Mouse (Mus musculus) gastrocnemius, postnatal 36 days (tissue): ENCODE results near the gene Ptprm. TPM values are rescaled to one million over a fixed set of nuclear protein-coding genes. Genes with fewer than 3 reads are reported as not detected.

Experiments used
- DNase-seq, 2 experiments: peaks; one replicate each; pipeline ENCODE4 v3.0.0; 2022
- intact Hi-C: fragments of 180-260 bp; cut with DNase I; formaldehyde crosslinking; loops from one replicate; pipeline ENCODE4 v1.15.1; 2025
- total RNA-seq, 2 experiments: library from RNA; stranded (reverse); gene quantifications; 2 replicates each; pipeline ENCODE4 v1.2.3; 2021

Gene Ptprm
- total RNA-seq, 2 experiments from 2014 or later = 19.9 to 22.4 TPM

- intact Hi-C loops = no loop called here
- DNase-seq = peak in 1 of 2 experiments; percentile 6
These were observed 112.1 kb downstream of the Ptprm start for GRCm38 (mm10) chr17:67241951-67242773.

DNA sequence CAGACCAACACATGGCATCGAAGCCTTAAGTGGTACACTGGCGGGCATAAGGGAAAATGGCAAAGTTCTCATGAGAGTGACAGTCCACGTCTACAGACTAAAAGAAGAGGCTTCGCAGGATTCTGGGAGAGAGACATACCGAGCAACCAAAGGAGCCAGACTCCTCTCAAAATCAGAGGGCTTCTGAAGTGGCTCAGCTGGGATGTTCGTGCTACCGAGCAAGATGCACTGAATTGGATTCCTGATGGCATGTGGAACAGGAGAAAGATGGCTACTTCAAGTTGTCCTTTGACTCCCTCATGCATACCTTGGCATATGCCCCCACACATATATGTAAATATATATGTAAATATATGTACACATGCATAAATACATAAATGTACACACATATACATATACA lies 115.4 kb downstream of the Ptprm start:
- no peak for DNase-seq
- intact Hi-C loops = no loop called here

- intact Hi-C loops = no loop called here
- no peak for DNase-seq
These were observed 116.8 kb downstream of the Ptprm start for GRCm38 (mm10) chr17:67237407-67237806.

DNA sequence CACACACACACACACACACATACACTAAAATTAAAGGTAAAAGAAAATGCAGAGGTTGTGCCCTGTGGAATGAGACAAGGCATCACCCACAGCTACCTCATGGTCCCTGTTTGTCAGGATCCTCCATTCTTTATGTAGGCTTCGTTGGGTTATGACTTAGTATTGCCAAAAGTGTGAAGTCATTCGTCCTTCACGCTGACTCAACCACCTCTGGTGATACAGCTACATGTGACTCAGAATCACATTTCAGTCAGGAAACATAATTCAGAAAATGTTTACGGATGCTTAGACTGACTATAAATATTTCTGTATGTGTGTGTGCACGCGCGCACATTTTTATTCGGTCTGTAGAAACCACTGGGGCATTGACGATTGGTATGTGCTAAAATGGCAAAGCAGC lies 121.2 kb downstream of the Ptprm start:
- intact Hi-C loops = no loop called here
- DNase-seq = no peak

GRCm38 (mm10) chr17:67226991-67227390 lies 127.3 kb downstream of the Ptprm start:
- DNase-seq = no peak
- intact Hi-C loops = no loop called here

DNA sequence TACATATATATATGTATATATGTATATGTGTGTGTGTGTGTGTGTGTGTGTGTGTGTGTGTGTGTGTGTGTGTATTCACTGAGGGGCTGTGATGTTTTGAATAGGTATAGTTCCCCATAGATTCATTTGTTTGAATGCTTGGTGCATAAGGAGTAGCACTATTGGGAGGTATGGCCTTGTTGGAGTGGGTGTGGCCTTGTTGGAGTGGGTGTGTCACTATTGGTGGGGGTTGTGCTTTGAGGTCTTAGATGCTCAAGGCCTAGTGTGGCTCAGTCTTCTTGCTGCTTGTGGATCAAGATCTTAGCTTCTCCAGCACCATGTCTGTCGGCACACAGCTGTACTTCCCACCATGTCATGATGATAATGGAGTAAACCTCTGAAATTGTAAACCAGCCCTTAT lies 138.9 kb downstream of the Ptprm start:
- no peak for DNase-seq
- intact Hi-C loops = no loop called here

DNA sequence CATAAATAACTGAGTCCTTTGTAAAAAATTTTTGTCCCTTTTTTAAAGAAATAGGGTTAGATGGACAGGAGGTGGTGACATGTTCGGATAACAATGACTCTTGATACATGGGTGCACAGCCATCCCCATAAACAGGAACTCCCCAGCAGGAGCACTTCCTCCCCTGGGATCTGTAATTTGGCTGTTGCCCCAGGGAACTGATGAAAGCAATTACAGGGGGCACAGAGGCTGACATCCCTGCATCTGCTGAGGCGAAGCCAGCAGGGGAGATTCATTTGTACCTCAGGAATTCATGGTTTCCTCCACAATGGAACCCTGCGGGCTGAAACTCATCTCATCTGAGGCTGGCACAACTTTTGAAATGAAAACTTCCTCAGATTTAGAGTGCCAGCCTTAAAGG lies 140.5 kb downstream of the Ptprm start:
- intact Hi-C loops = no loop called here
- no peak for DNase-seq

DNA sequence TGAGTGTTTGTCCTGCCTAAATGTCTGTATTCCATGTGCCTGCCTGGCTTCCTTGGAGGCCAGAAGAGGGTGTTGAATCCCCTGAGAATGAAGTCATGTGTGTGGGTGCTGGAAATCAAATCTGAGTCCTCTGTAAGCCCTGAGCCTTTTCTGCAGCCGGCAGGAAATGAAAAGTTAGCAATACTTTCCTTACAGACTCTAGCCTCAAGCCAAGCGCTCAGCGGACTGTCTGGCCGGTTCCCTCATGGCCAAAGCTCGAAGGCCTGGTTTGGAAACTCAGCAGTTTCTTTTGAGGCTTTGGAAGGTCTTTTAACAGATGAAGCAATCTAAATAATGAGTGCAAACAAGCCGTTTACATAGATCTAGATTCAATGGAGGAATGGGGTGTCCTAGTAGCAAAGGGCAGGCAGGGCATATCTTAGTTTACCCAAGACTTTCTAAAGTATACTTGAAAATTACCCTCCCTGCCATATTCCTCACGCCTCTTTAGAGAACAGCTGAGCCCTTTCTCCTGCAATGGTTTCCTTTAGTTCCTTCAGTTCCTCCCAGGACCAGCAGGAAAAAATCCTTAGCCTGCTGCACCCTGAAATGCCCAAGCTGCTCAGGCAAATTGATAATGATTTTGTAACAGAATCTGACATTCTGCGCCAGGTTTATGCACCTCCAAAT lies 144.4 kb downstream of the Ptprm start:
- no peak for DNase-seq
- intact Hi-C loops = no loop called here

DNA sequence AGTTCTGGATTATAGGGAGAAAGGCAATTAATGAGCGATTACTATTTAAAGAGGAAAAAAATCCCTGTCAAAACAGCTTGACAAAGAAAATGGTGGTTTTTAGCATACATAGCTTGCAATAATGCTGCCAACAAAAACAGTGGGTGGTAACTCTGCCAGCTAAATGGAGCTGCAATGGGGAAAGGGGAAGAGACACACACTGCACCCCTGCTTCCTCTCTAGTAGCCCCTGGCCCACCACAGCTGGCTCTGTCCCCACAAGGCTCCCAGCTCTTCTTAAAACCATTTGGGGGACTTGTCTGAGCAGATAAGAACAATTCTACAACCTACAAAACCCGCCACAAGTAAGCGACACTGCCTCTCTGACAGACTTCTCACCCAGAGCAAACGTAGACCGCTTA lies 145.7 kb downstream of the Ptprm start:
- intact Hi-C loops = no loop called here
- DNase-seq = no peak

DNA sequence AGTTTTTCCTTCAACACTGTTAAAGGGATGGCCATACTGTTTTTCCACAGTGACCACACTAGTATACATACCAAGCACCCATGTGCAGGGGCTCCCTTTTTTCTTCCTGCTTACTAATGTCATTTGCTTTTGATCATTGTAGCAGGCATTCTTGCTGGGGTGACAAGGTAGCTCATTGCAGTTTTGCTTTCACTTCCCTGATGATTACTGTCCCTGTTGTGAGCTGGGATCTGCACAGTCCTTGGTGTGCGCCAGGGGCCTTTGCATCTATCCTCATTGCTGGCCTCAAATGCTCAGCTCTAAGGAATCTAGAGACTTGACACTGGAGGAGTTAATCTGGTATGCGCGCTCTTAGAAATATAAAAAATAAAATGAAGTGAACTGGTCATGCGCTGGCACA lies 147.3 kb downstream of the Ptprm start:
- intact Hi-C loops = no loop called here
- no peak for DNase-seq

DNA sequence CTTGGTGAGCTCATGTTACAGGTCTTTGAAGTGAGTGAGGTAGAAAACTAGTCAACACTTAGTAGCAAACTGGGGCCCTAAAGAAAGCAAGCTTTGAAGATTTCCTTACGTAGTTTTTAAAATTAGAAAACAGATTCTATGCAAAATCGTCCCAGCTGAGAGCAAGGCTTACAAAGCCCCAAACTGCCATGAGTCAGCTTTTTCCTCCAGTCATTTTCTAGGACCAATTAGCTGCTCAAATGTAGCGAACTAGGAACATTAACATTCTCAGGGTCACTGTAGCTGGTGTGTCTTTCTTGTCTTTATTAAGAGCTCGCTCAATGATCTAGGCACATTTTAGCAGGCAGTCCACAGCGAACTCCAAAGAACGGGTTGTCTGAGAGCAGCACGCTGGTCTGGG lies 153.1 kb downstream of the Ptprm start:
- DNase-seq = no peak
- intact Hi-C loops = no loop called here

GRCm38 (mm10) chr17:67193728-67194127 lies 160.5 kb downstream of the Ptprm start:
- intact Hi-C loops = no loop called here
- DNase-seq = no peak

- intact Hi-C loops = no loop called here
- no peak for DNase-seq
These were observed 165.7 kb downstream of the Ptprm start for GRCm38 (mm10) chr17:67188514-67188913.

DNA sequence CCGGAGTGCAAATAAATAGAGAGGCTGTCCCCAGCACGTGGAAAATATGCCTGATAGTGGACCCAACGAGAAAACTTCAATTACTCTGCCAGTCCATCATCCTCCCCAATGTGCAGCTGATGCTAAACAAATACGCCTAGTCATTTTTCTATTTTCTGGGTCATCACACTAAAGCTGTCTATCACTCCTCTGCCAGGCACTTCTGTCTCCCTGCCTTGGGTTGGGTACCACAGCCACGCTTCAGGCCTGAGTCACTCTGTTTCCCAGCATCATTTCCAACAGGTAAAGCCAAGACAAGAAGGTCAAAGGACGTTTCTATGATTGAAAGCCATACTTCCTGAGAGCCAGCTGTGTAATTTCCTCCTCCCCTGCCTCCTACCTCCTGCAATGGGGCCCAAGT lies 167.4 kb downstream of the Ptprm start:
- intact Hi-C loops = no loop called here

GRCm38 (mm10) chr17:67185942-67186341 lies 168.3 kb downstream of the Ptprm start:
- intact Hi-C loops = no loop called here
- DNase-seq = no peak

More for the DNA sequence above, 167.4 kb downstream of the Ptprm start:
- DNase-seq = no peak

DNA sequence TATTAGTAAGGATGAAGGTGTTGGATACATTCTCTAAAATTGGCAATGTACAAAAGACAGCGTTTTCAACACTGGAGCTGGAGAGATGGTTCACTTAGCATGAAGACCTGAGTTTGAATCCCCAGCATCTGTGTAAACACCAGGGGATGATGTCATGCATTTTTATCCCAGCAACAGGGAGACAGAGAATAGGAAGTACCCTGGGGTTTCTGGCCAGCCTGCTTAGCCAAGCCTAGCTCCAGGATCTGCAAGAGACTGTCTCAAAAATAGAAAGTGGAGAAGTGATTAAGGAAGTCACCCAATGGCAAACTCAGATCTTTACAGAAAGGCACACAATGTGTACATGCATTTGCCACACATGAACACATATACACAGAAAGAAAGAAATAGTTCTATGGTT lies 174.8 kb downstream of the Ptprm start:
- no peak for DNase-seq
- intact Hi-C loops = no loop called here

- intact Hi-C loops = no loop called here
- no peak for DNase-seq
These were observed 175.5 kb downstream of the Ptprm start for GRCm38 (mm10) chr17:67178686-67179265.

DNA sequence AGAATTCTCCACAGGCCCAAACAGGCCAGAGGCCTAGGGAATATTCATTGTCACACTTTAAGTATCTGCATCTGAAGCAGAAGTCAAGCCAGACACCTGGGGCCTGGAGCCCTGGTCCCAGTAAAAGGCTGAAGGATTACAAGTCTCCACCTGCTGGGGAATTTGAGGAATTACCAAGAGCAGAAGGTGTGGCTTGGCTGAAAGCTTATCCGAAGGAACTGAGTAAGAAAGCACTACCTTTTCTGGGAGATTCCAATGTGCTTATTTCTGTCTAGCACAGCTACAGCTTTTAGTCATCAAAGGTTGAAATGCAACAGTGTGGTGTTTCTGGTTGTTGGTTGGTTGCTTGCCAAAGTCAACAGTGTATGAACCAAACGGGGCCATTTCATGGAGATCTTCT lies 178.4 kb downstream of the Ptprm start:
- intact Hi-C loops = no loop called here
- no peak for DNase-seq

GRCm38 (mm10) chr17:67171353-67171752 lies 182.9 kb downstream of the Ptprm start:
- DNase-seq = no peak
- intact Hi-C loops = loop anchor here (5.0 kb wide), 1 partner anchor 44 kb away; no protein-coding TSS in a partner anchor

DNA sequence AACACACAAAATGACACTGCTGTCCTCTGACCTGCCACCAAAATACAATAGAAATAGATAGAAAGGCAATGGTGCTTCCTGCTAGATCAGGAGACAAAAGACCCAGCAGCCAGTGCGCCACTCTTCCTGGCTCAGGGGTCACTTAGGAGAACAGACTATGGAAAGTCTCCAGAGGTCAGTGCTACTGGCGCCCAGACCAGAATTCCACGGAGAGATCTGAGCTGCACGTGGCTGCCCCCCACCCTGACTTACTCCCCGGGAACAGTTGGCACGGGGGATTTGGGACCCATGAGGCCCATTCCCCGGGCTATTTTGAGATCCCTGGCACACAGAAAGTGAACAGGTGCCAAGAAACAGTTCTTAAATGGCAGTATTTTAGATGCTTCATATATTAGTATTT lies 183.6 kb downstream of the Ptprm start:
- intact Hi-C loops = loop anchor here (5.0 kb wide), 1 partner anchor 43 kb away; no protein-coding TSS in a partner anchor
- peak in 1 of 2 experiments; percentile 10 for DNase-seq

- no peak for DNase-seq
- intact Hi-C loops = no loop called here
These were observed 188.4 kb downstream of the Ptprm start for GRCm38 (mm10) chr17:67165876-67166275.

- intact Hi-C loops = no loop called here
- DNase-seq = no peak
These were observed 194.6 kb downstream of the Ptprm start for GRCm38 (mm10) chr17:67159611-67160010.
